Mouse (Mus musculus): Measurements from ENCODE around the gene Yeats4. TPM values are rescaled to one million over a fixed set of nuclear protein-coding genes. Genes with fewer than 3 reads are reported as not detected.
A peak's percentile ranks its signal among the peaks of the same experiment; 100 is the strongest.

Gene Yeats4
- total RNA-seq (2021) (10 to 100 TPM; 26.9 to 27.9 TPM), polyA plus RNA-seq (2012; rRNA removed) (13.7 and 20.8 TPM in 2 replicates)
- long read RNA-seq, transcript Yeats4-201 (7 exons, 1,327 nt), result major isoform, 16 of 17 reads
- long read RNA-seq, partial matches to known transcripts, result 0 of 17 reads
- long read RNA-seq, other reads (novel, unspliced or antisense), result 1 of 17 reads

GRCm38 (mm10) chr10:117224102-117224990, at the start of gene Yeats4:
Gene Yeats4 (minus strand): TSS chr10:117224507.
- WGBS, result under 1% methylated on average over 63 of the region's 63 CpGs
- DNase-seq, result peak; percentile 98
- H3K79me2 ChIP-seq (replicated peaks; ENCODE audit: control insufficient read depth, insufficient read depth, low read length), result 0 out of 2 replicates have a peak, but pooled peaks cover 1% of the 10 kb centered on the region

GRCm38 (mm10) chr10:117272023-117272422, 47.7 kb upstream of the Yeats4 start:
- intact Hi-C loops (cut with DNase I), result loop anchor here (10.0 kb wide), 1 partner anchor 53 kb away; no protein-coding TSS in a partner anchor
- peak; percentile 57 for TF ChIP-seq CTCF (IDR thresholded peaks at IDR 0.05)
- TF ChIP-seq EP300 (IDR thresholded peaks at IDR 0.05; ENCODE audit: insufficient read depth, low read depth, low read length), result no peak
- H3K27me3 ChIP-seq (ENCODE audit: control insufficient read depth, insufficient read depth, low read length), result no peaks in the 10 kb centered on the region
- no peak for DNase-seq
- no peak overlapping the region for H3K9ac ChIP-seq (ENCODE audit: low read depth, low read length)
- H3K4me3 ChIP-seq, result no peak overlapping the region
- H3K27ac ChIP-seq, result no peak overlapping the region
- no peaks in the 10 kb centered on the region for H3K79me2 ChIP-seq (replicated peaks; ENCODE audit: control insufficient read depth, insufficient read depth, low read length)
- H3K36me3 ChIP-seq (ENCODE audit: control insufficient read depth, insufficient read depth, low read length), result no peaks in the 10 kb centered on the region
- H3K4me1 ChIP-seq (ENCODE audit: control insufficient read depth, insufficient read depth, low read length), result no peaks in the 10 kb centered on the region

More at GRCm38 (mm10) chr10:117224102-117224990, at the start of gene Yeats4:
- TF ChIP-seq POLR2A (IDR thresholded peaks at IDR 0.05; ENCODE audit: insufficient read depth, low read depth, low read length) (peak; percentile 88), CTCF (IDR thresholded peaks at IDR 0.05) (no peak), EP300 (IDR thresholded peaks at IDR 0.05; ENCODE audit: insufficient read depth, low read depth, low read length) (0 out of 2 replicates have a peak, but pooled peaks have one; percentile 15)
- peak within 1 kb of the TSS; percentile 85 for H3K4me3 ChIP-seq
- H3K36me3 ChIP-seq (ENCODE audit: control insufficient read depth, insufficient read depth, low read length), result no peaks in the 10 kb centered on the region
- H3K27ac ChIP-seq, result peak within 1 kb of the TSS; percentile 98
- intact Hi-C loops (cut with DNase I), result loop anchor here (5.0 kb wide), 3 partner anchors 77 to 162 kb away; partner anchors contain the start of genes Cct2 and Frs2
- no peaks in the 10 kb centered on the region for H3K27me3 ChIP-seq (ENCODE audit: control insufficient read depth, insufficient read depth, low read length)
- peak within 1 kb of the TSS; percentile 76 for H3K9ac ChIP-seq (ENCODE audit: low read depth, low read length)
- peaks cover 1% of the 10 kb centered on the region; the same call in 1 of the 2 replicates for H3K4me1 ChIP-seq (ENCODE audit: control insufficient read depth, insufficient read depth, low read length)

- Histone ChIP-seq H3K4me1 (ENCODE audit: control insufficient read depth, insufficient read depth, low read length) (no peaks in the 10 kb centered on the region), H3K9ac (ENCODE audit: low read depth, low read length) (no peak overlapping the region), H3K79me2 (replicated peaks; ENCODE audit: control insufficient read depth, insufficient read depth, low read length) (no peaks in the 10 kb centered on the region), H3K36me3 (ENCODE audit: control insufficient read depth, insufficient read depth, low read length) (no peaks in the 10 kb centered on the region), H3K27me3 (ENCODE audit: control insufficient read depth, insufficient read depth, low read length) (no peaks in the 10 kb centered on the region), H3K27ac (no peak overlapping the region), H3K4me3 (no peak overlapping the region)
- TF ChIP-seq POLR2A (IDR thresholded peaks at IDR 0.05; ENCODE audit: insufficient read depth, low read depth, low read length) (no peak), CTCF (IDR thresholded peaks at IDR 0.05) (no peak), EP300 (IDR thresholded peaks at IDR 0.05; ENCODE audit: insufficient read depth, low read depth, low read length) (no peak)
- intact Hi-C loops (cut with DNase I), result no loop called here
- DNase-seq, result no peak
Measured at GRCm38 (mm10) chr10:117259870-117260269, 35.6 kb upstream of the Yeats4 start.

GRCm38 (mm10) chr10:117238603-117239002, 14.3 kb upstream of the Yeats4 start, which contains the start of gene 9530003J23Rik:
Gene 9530003J23Rik (minus strand): TSS chr10:117238703.
- 83% methylated on average over 12 of the region's 12 CpGs for WGBS
- H3K4me1 ChIP-seq (ENCODE audit: control insufficient read depth, insufficient read depth, low read length), result no peaks in the 10 kb centered on the region

GRCm38 (mm10) chr10:117235866-117236265, 11.6 kb upstream of the Yeats4 start:
- intact Hi-C loops (cut with DNase I), result no loop called here
- H3K36me3 ChIP-seq (ENCODE audit: control insufficient read depth, insufficient read depth, low read length), result no peaks in the 10 kb centered on the region
- H3K4me1 ChIP-seq (ENCODE audit: control insufficient read depth, insufficient read depth, low read length), result no peaks in the 10 kb centered on the region
- TF ChIP-seq POLR2A (IDR thresholded peaks at IDR 0.05; ENCODE audit: insufficient read depth, low read depth, low read length) (no peak), CTCF (IDR thresholded peaks at IDR 0.05) (no peak), EP300 (IDR thresholded peaks at IDR 0.05; ENCODE audit: insufficient read depth, low read depth, low read length) (no peak)
- DNase-seq, result no peak
- H3K4me3 ChIP-seq, result no peak overlapping the region
- WGBS, result 46% methylated on average over 11 of the region's 11 CpGs
- H3K27ac ChIP-seq, result no peak overlapping the region
- no peaks in the 10 kb centered on the region for H3K79me2 ChIP-seq (replicated peaks; ENCODE audit: control insufficient read depth, insufficient read depth, low read length)
- peaks cover 1% of the 10 kb centered on the region; the same call in 1 of the 2 replicates for H3K27me3 ChIP-seq (ENCODE audit: control insufficient read depth, insufficient read depth, low read length)
- no peak overlapping the region for H3K9ac ChIP-seq (ENCODE audit: low read depth, low read length)

More at GRCm38 (mm10) chr10:117238603-117239002, 14.3 kb upstream of the Yeats4 start, which contains the start of gene 9530003J23Rik:
- no peak for TF ChIP-seq CTCF (IDR thresholded peaks at IDR 0.05)
- TF ChIP-seq POLR2A (IDR thresholded peaks at IDR 0.05; ENCODE audit: insufficient read depth, low read depth, low read length), result no peak
- no peak for TF ChIP-seq EP300 (IDR thresholded peaks at IDR 0.05; ENCODE audit: insufficient read depth, low read depth, low read length)
- DNase-seq, result no peak
- no peaks in the 10 kb centered on the region; the same call in 1 of the 2 replicates for H3K27me3 ChIP-seq (ENCODE audit: control insufficient read depth, insufficient read depth, low read length)
- H3K79me2 ChIP-seq (replicated peaks; ENCODE audit: control insufficient read depth, insufficient read depth, low read length), result no peaks in the 10 kb centered on the region
- H3K4me3 ChIP-seq, result no peak within 1 kb of the TSS
- no peaks in the 10 kb centered on the region for H3K36me3 ChIP-seq (ENCODE audit: control insufficient read depth, insufficient read depth, low read length)
- H3K27ac ChIP-seq, result no peak within 1 kb of the TSS
- no peak within 1 kb of the TSS for H3K9ac ChIP-seq (ENCODE audit: low read depth, low read length)
- intact Hi-C loops (cut with DNase I), result no loop called here
